Mouse (Mus musculus) C2C12 (cell line): Measurements from ENCODE around the gene Brd1. TPM values are rescaled to one million over a fixed set of nuclear protein-coding genes. Genes with fewer than 3 reads are reported as not detected.

Experiments used
- H3K27me3 ChIP-seq: one replicate; pipeline ENCODE4 v1.6.1; 2011; ENCODE audit not compliant: control insufficient read depth, insufficient read depth, insufficient read length
- H3K36me3 ChIP-seq: one replicate; pipeline ENCODE4 v1.6.1; 2011; ENCODE audit not compliant: control insufficient read depth, insufficient read depth
- H3K4me3 ChIP-seq: one replicate; pipeline ENCODE4 v1.5.1; 2011; ENCODE audit warnings: mild to moderate bottlenecking, control low read depth; ENCODE audit not compliant: poor library complexity, insufficient read depth, severe bottlenecking
- H3K79me2 ChIP-seq: one replicate; pipeline ENCODE4 v1.6.1; 2011; ENCODE audit not compliant: control insufficient read depth, insufficient read depth
- H3K79me3 ChIP-seq: one replicate; pipeline ENCODE4 v1.6.1; 2011; ENCODE audit warnings: low read depth, control low read depth
- H3ac ChIP-seq: one replicate; pipeline ENCODE3; 2011; ENCODE audit warnings: low read depth; ENCODE audit not compliant: control insufficient read depth, insufficient read length
- CEBPB ChIP-seq: IDR thresholded peaks from one replicate; pipeline ENCODE4 v1.6.1; 2011; ENCODE audit warnings: low read depth, mild to moderate bottlenecking, control low read depth, moderate library complexity
- CTCF ChIP-seq: IDR thresholded peaks from one replicate; pipeline ENCODE4 v1.5.1; 2011; ENCODE audit not compliant: control insufficient read depth, insufficient read depth, insufficient read length
- FOSL1 ChIP-seq: IDR thresholded peaks from one replicate; pipeline ENCODE4 v1.8.0; 2011; ENCODE audit warnings: mild to moderate bottlenecking, low read length; ENCODE audit not compliant: poor library complexity, insufficient read depth, severe bottlenecking
- MAX ChIP-seq: IDR thresholded peaks from one replicate; pipeline ENCODE4 v1.6.1; 2011; ENCODE audit warnings: mild to moderate bottlenecking, control low read depth
- MYOD1 ChIP-seq: IDR thresholded peaks from one replicate; pipeline ENCODE4 v1.6.1; 2011; ENCODE audit warnings: low read depth; ENCODE audit not compliant: control insufficient read depth, insufficient read length
- MYOG ChIP-seq: IDR thresholded peaks from one replicate; pipeline ENCODE4 v1.6.1; 2011; ENCODE audit not compliant: control insufficient read depth, insufficient read length; ENCODE audit errors: extremely low read depth
- USF1 ChIP-seq: IDR thresholded peaks from one replicate; pipeline ENCODE4 v1.6.1; 2011; ENCODE audit warnings: low read depth, mild to moderate bottlenecking, control low read depth, moderate library complexity
- polyA plus RNA-seq: library from polyadenylated mRNA; unstranded; fragments of >200 nt; fragmentation: generic; extraction: Trizol; gene quantifications from one replicate; pipeline ENCODE4 v1.2.1, GENCODE M21; 2012; ENCODE audit warnings: missing spikeins

Gene Brd1
- polyA plus RNA-seq, 1 experiment = 23.8 TPM

- peaks cover 19% of the 10 kb centered on the region for H3K79me3 ChIP-seq
- H3K36me3 ChIP-seq = peaks cover 100% of the 10 kb centered on the region
- H3ac ChIP-seq = no peak overlapping the region
- H3K4me3 ChIP-seq = no peak overlapping the region
- peaks cover 50% of the 10 kb centered on the region for H3K79me2 ChIP-seq
- no peaks in the 10 kb centered on the region for H3K27me3 ChIP-seq
- no peak for TF ChIP-seq CTCF
- no peak for TF ChIP-seq MYOG
- no peak for TF ChIP-seq CEBPB
- no peak for TF ChIP-seq MAX
- no peak for TF ChIP-seq FOSL1
- no peak for TF ChIP-seq MYOD1
- TF ChIP-seq USF1 = no peak
Observed at GRCm38 (mm10) chr15:88706320-88706719, 27.7 kb downstream of the Brd1 start.

- Histone ChIP-seq H3K36me3 (peaks cover 100% of the 10 kb centered on the region), H3K79me3 (peaks cover 19% of the 10 kb centered on the region), H3ac (no peak overlapping the region), H3K27me3 (no peaks in the 10 kb centered on the region), H3K79me2 (peaks cover 50% of the 10 kb centered on the region), H3K4me3 (no peak overlapping the region)
- TF ChIP-seq CEBPB (no peak), MYOD1 (no peak), MAX (no peak), FOSL1 (no peak), CTCF (no peak), MYOG (no peak)
Observed at GRCm38 (mm10) chr15:88704284-88704683, 29.7 kb downstream of the Brd1 start.

DNA sequence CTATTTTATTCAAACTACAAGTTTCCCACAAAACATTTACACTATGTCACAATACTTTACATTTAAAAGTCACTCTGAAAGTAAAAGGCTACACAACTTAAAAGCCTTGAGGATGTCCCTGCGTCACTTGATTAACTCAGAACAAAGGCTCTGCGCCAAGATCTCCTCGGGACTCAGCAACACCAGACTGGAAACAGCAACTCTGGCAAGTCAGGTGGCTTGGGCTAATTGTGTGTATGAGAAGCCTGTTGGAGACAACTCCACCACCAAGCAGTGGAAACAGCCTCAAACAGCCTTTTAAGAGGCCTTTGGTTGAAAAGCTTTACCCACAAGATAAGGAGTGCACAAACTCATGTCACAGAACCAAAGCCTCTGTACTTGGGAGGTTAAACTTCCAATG, 31.5 kb downstream of the Brd1 start:
- Histone ChIP-seq H3K79me3 (peaks cover 19% of the 10 kb centered on the region), H3K79me2 (peaks cover 61% of the 10 kb centered on the region), H3K27me3 (no peaks in the 10 kb centered on the region), H3K36me3 (peaks cover 98% of the 10 kb centered on the region), H3ac (no peak overlapping the region), H3K4me3 (no peak overlapping the region)
- TF ChIP-seq FOSL1 (no peak), MAX (no peak), CEBPB (no peak), MYOG (no peak), CTCF (no peak), USF1 (no peak), MYOD1 (no peak)

DNA sequence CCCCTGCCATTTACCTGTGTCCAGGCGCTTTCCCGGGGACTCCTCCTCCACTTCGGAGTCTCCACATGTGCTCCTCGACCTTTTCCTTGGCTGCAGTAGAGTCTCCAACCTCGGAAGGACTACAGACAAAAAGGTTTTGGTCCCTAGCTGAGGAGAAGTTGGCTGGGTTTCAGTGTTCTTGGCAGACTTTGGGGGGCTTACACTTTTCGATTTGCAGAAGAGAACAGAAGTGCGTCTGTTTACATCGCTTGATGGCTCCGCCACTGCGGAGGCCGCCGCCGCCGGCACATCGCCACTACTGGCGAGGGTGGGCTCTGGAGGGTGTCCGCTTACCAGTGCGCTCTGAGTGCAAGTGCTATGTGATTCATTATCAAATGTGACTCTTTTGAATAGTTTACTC, 33.3 kb downstream of the Brd1 start:
- Histone ChIP-seq H3K79me2 (peaks cover 53% of the 10 kb centered on the region), H3K4me3 (no peak overlapping the region), H3K27me3 (no peaks in the 10 kb centered on the region), H3K79me3 (peaks cover 17% of the 10 kb centered on the region), H3ac (no peak overlapping the region), H3K36me3 (peaks cover 98% of the 10 kb centered on the region)
- TF ChIP-seq USF1 (no peak), MYOG (no peak), MAX (no peak), FOSL1 (no peak), CTCF (no peak), CEBPB (no peak), MYOD1 (no peak)

DNA sequence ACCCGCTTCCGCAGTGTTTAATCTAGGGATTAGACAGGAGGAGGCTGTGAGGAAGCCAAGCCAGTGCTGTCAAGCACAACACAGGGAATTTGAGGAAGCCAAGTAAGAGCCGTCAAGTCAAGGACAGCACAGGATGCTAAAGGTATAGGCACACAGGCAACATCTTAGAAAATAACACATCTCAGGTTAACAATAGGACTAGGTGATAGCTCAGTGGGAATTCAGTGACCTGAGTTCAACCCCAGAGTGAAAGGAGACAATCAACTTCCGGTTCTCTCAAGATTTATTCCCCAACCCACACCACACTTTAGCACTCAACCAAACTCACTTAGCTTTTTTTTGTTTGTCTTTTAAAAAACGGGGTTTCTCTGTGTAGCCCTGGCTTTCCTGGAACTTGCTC, 34.5 kb downstream of the Brd1 start:
- Histone ChIP-seq H3K27me3 (no peaks in the 10 kb centered on the region), H3K4me3 (no peak overlapping the region), H3ac (no peak overlapping the region), H3K36me3 (peaks cover 98% of the 10 kb centered on the region), H3K79me3 (peaks cover 11% of the 10 kb centered on the region), H3K79me2 (peaks cover 48% of the 10 kb centered on the region)
- TF ChIP-seq USF1 (no peak), MYOG (no peak), MAX (no peak), MYOD1 (no peak), CTCF (no peak), FOSL1 (no peak), CEBPB (no peak)

- Histone ChIP-seq H3ac (no peak overlapping the region), H3K79me3 (peaks cover 2% of the 10 kb centered on the region), H3K79me2 (peaks cover 44% of the 10 kb centered on the region), H3K4me3 (no peak overlapping the region), H3K27me3 (no peaks in the 10 kb centered on the region), H3K36me3 (peaks cover 98% of the 10 kb centered on the region)
- TF ChIP-seq USF1 = no peak
- TF ChIP-seq CTCF = no peak
Observed at GRCm38 (mm10) chr15:88697586-88697985, 36.4 kb downstream of the Brd1 start.
